Mouse (Mus musculus): ENCODE measurements around the gene Myh3. TPM values are rescaled to one million over a fixed set of nuclear protein-coding genes. Genes with fewer than 3 reads are reported as not detected.

The Myh3 gene
- polyA plus RNA-seq (2015; fragmentation: Nextera tagmentation; extraction: Ambion mirVana) = 1.9 and 40.3 TPM in 2 replicates

DNA sequence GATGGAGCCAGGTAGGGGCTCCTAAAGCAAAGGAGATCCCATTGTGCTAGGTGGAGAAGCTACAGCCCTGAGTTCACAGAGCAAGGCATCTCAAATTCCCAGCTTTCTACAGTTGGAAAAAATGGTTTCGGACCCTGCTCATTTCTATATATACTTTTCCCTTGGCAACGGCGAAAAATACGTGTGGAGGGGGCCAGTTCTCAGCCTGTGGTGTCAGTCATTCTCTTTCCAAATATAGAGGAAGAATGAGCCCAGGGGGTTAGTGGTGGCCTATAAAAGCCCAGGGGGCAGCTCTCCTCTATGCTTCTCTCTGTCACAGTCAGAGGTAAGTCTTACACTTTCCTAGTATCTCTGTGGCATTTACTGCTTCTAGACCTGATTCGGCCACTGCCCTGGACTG is at the start of gene Myh3:
Gene Myh3, plus strand, starts transcription at position 301 of the 400 bp plus-strand sequence.
- no peak within 1 kb of the TSS for H3K9ac ChIP-seq (ENCODE audit: low read length)
- whole genome bisulfite sequencing = 86% methylated on average over 5 of the region's 5 CpGs
- H3K27ac ChIP-seq (ENCODE audit: low read length) = no peak within 1 kb of the TSS
- H3K4me2 ChIP-seq (ENCODE audit: low read depth, low read length) = no peak within 1 kb of the TSS
- ATAC-seq (ENCODE audit: insufficient read depth, low FRiP score) = no peak
- H3K9me3 ChIP-seq (replicated peaks; ENCODE audit: control insufficient read depth, low read length) = no peaks in the 10 kb centered on the region
- no peak within 1 kb of the TSS for H3K4me3 ChIP-seq (replicated peaks; ENCODE audit: low read length)
- H3K27me3 ChIP-seq (ENCODE audit: control insufficient read depth, insufficient read depth, low read length) = no peaks in the 10 kb centered on the region
- H3K36me3 ChIP-seq (ENCODE audit: control insufficient read depth, insufficient read depth, low read length) = no peaks in the 10 kb centered on the region
- H3K4me1 ChIP-seq (ENCODE audit: control insufficient read depth, insufficient read depth, low read length) = peaks cover 6% of the 10 kb centered on the region; the same call in 1 of the 2 replicates

DNA sequence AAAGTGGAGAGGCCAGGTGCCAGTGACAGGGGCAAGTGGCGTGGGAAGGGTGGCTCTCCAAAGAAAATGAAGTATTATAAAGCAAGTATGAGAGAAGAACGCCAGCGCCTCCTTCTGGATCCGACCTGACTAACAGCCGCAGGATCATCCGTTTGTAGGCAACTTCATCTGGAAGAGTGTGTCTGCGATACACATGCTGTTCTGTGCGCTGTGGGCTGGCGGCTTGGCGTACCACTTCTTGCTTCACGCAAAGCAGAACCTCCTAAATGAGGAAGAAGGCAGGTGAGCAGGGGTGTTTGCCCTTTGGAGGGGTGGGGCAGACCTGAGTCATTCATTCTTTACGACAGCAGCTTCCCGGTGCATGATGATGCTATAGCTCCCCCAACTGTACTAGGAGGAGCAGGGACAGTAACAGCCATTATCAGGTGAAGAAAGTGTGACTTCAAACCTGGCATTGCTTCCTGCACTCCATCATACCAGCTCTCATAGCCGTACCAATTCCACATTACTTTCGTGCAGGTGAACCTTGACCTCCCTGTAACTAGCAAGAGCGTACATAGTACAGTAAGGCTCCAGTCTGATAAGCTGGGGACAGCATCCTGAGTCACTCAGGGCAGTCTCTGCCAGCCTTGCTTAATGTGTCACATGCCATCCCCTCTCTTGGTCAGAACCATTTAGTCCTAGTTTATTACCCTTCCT is 47.0 kb upstream of the Myh3 start:
- Histone ChIP-seq H3K4me2 (ENCODE audit: low read depth, low read length) (no peak overlapping the region), H3K36me3 (ENCODE audit: control insufficient read depth, insufficient read depth, low read length) (no peaks in the 10 kb centered on the region), H3K4me3 (replicated peaks; ENCODE audit: low read length) (no peak overlapping the region), H3K27me3 (ENCODE audit: control insufficient read depth, insufficient read depth, low read length) (no peaks in the 10 kb centered on the region), H3K9me3 (replicated peaks; ENCODE audit: control insufficient read depth, low read length) (no peaks in the 10 kb centered on the region), H3K9ac (ENCODE audit: low read length) (no peak overlapping the region), H3K27ac (ENCODE audit: low read length) (no peak overlapping the region), H3K4me1 (ENCODE audit: control insufficient read depth, insufficient read depth, low read length) (no peaks in the 10 kb centered on the region)
- peak; percentile 77 for ATAC-seq (ENCODE audit: insufficient read depth, low FRiP score)
- WGBS = 50% methylated on average over 16 of the region's 16 CpGs

DNA sequence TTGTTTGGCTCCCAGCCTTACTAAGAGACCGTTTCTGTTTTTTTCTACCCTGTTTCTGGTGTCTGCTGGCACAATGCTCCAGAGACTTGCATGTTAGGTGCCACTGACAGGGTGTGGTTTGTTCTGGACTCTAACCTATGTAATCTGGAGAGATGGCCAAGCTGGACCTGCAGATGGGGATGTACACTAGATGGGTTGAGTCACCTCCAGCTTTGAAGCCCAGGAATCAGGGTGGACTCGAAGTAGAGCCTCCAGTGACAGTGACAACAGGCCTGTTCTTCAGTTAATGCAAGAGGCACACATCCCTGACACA is 46.5 kb upstream of the Myh3 start:
- no peak for ATAC-seq (ENCODE audit: insufficient read depth, low FRiP score)
- WGBS = 64% methylated on average over 2 of the region's 2 CpGs

DNA sequence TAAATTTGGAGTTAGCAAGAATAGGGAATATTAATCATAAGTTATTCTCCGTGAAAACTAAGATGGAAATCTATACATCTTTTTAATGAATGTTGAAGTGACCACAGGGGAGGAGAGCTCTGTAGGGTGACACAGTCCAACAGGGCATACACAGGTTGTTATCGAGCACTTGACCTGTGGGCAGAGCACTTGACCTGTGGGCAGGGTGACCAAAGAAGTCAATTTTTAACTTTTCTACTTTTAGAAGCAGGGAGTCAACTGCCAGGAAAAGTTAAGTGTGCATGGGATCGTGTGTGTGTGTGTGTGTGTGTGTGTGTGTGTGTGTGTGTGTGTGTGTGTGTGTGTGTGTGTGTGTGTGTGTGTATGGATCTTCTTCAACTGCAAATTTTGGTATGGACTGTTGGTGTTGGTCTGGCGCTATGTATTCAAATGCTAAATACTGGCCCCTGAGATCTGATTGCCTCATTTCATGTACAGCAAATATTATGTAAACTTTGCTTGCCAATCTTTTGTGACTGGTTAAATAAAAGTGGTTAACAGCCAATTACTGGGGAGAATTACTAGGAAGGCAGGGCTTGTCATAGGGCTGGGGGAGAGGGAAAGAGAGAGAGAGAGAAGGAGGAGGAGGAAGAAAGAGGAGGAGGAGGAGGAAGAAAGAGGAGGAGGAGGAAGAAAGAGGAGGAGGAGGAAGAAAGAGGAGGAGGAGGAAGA is 43.2 kb upstream of the Myh3 start:
- Histone ChIP-seq H3K27me3 (ENCODE audit: control insufficient read depth, insufficient read depth, low read length) (no peaks in the 10 kb centered on the region), H3K27ac (ENCODE audit: low read length) (no peak overlapping the region), H3K4me2 (ENCODE audit: low read depth, low read length) (no peak overlapping the region), H3K4me3 (replicated peaks; ENCODE audit: low read length) (no peak overlapping the region), H3K4me1 (ENCODE audit: control insufficient read depth, insufficient read depth, low read length) (no peaks in the 10 kb centered on the region), H3K9me3 (replicated peaks; ENCODE audit: control insufficient read depth, low read length) (no peaks in the 10 kb centered on the region), H3K36me3 (ENCODE audit: control insufficient read depth, insufficient read depth, low read length) (peaks cover 11% of the 10 kb centered on the region; the same call in 1 of the 2 replicates), H3K9ac (ENCODE audit: low read length) (no peak overlapping the region)
- 60% methylated on average over 4 of the region's 4 CpGs for WGBS
- no peak for ATAC-seq (ENCODE audit: insufficient read depth, low FRiP score)

More for the DNA sequence above, 46.5 kb upstream of the Myh3 start:
- Histone ChIP-seq H3K27ac (ENCODE audit: low read length) (no peak overlapping the region), H3K4me1 (ENCODE audit: control insufficient read depth, insufficient read depth, low read length) (no peaks in the 10 kb centered on the region), H3K4me3 (replicated peaks; ENCODE audit: low read length) (no peak overlapping the region), H3K9me3 (replicated peaks; ENCODE audit: control insufficient read depth, low read length) (no peaks in the 10 kb centered on the region), H3K9ac (ENCODE audit: low read length) (no peak overlapping the region), H3K36me3 (ENCODE audit: control insufficient read depth, insufficient read depth, low read length) (no peaks in the 10 kb centered on the region), H3K27me3 (ENCODE audit: control insufficient read depth, insufficient read depth, low read length) (no peaks in the 10 kb centered on the region), H3K4me2 (ENCODE audit: low read depth, low read length) (no peak overlapping the region)

DNA sequence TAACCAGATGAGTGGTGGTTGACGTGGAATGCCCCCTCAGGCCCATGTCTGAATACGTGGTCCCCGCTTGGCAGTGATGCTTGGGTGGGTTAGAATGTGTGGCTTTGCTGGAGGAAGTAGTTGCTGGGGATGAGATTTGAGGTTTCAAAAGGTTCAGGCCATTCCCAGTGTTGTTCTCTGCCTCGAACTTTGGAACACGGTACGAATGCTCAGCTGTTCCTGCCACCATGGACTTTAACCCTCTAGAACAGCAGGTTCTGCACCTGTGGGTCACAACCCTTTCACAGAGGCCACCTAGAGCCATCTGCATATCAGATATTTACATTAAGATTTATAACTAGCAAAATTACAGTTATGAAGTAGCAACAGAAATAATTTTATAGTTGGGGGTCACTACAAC is 41.9 kb upstream of the Myh3 start:
- Histone ChIP-seq H3K9ac (ENCODE audit: low read length) (no peak overlapping the region), H3K27me3 (ENCODE audit: control insufficient read depth, insufficient read depth, low read length) (no peaks in the 10 kb centered on the region), H3K9me3 (replicated peaks; ENCODE audit: control insufficient read depth, low read length) (no peaks in the 10 kb centered on the region), H3K4me2 (ENCODE audit: low read depth, low read length) (no peak overlapping the region), H3K4me3 (replicated peaks; ENCODE audit: low read length) (no peak overlapping the region), H3K27ac (ENCODE audit: low read length) (no peak overlapping the region), H3K4me1 (ENCODE audit: control insufficient read depth, insufficient read depth, low read length) (no peaks in the 10 kb centered on the region), H3K36me3 (ENCODE audit: control insufficient read depth, insufficient read depth, low read length) (peaks cover 22% of the 10 kb centered on the region)
- WGBS = 91% methylated on average over 6 of the region's 6 CpGs
- no peak for ATAC-seq (ENCODE audit: insufficient read depth, low FRiP score)

DNA sequence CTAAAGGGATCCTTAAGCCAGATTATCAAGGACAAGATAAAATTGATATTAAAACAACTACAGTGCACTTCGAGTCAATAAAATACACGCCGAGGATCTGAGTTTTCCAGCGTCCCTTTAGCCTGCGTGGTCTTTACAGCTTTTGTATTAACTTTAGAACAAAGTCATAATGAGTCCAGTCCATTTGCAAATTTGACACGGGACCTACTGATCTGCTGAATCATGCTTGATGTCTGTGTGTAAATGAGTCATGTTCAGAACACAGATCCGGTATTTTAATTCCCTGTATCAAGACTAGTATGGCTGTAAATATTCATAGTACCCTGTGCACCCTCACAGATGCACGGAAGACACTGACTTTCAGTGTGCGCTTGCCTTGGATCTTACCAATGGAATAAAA is 41.2 kb upstream of the Myh3 start:
- WGBS = 94% methylated on average over 9 of the region's 9 CpGs
- peaks cover 26% of the 10 kb centered on the region for H3K36me3 ChIP-seq (ENCODE audit: control insufficient read depth, insufficient read depth, low read length)
- H3K27me3 ChIP-seq (ENCODE audit: control insufficient read depth, insufficient read depth, low read length) = no peaks in the 10 kb centered on the region
- no peak overlapping the region for H3K9ac ChIP-seq (ENCODE audit: low read length)
- no peak for ATAC-seq (ENCODE audit: insufficient read depth, low FRiP score)
- H3K9me3 ChIP-seq (replicated peaks; ENCODE audit: control insufficient read depth, low read length) = no peaks in the 10 kb centered on the region
- H3K4me3 ChIP-seq (replicated peaks; ENCODE audit: low read length) = no peak overlapping the region
- no peaks in the 10 kb centered on the region for H3K4me1 ChIP-seq (ENCODE audit: control insufficient read depth, insufficient read depth, low read length)
- no peak overlapping the region for H3K4me2 ChIP-seq (ENCODE audit: low read depth, low read length)
- no peak overlapping the region for H3K27ac ChIP-seq (ENCODE audit: low read length)

DNA sequence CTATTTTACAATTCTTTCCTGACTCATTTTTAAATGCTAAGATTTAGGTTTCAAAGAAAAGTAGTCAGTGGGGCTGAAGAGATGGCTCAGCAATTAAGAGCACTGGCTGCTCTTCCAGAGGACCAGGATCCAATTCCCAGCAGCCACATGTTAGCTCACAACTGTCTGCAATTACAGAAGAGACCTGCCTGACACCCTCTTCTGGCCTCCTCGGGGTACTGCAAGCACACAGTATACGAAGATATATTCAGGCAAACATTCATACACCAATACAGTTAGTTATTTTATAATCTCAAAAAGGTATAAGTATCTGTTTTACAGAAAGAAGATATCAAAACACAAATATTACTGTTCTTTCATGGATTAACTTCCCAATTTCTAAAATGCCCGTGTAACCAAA is 38.3 kb upstream of the Myh3 start:
- Histone ChIP-seq H3K9me3 (replicated peaks; ENCODE audit: control insufficient read depth, low read length) (no peaks in the 10 kb centered on the region), H3K4me3 (replicated peaks; ENCODE audit: low read length) (no peak overlapping the region), H3K27me3 (ENCODE audit: control insufficient read depth, insufficient read depth, low read length) (no peaks in the 10 kb centered on the region), H3K4me2 (ENCODE audit: low read depth, low read length) (no peak overlapping the region), H3K4me1 (ENCODE audit: control insufficient read depth, insufficient read depth, low read length) (no peaks in the 10 kb centered on the region), H3K9ac (ENCODE audit: low read length) (no peak overlapping the region), H3K36me3 (ENCODE audit: control insufficient read depth, insufficient read depth, low read length) (peaks cover 26% of the 10 kb centered on the region), H3K27ac (ENCODE audit: low read length) (no peak overlapping the region)
- WGBS = 92% methylated on average over 3 of the region's 3 CpGs
- no peak for ATAC-seq (ENCODE audit: insufficient read depth, low FRiP score)

DNA sequence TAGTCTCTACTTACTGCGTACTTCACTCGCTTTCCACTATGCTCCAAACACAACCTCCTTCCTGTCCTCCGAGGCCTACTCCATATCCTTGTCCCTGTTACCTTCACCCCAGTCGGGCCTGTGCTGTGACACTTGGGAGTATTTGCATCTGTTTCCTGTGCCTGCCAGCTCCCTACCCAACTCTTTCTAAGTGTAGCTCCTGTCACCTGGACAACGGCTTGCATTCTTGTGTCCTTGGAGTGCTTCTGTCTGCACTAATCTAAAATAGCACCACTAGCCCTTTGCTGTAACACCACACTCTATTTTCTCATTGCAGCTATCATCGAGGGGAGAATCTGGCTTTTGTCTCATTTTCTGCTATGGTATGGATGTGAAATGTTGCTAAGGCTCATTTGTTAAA is 37.6 kb upstream of the Myh3 start:
- no peaks in the 10 kb centered on the region for H3K4me1 ChIP-seq (ENCODE audit: control insufficient read depth, insufficient read depth, low read length)
- H3K4me2 ChIP-seq (ENCODE audit: low read depth, low read length) = no peak overlapping the region
- H3K36me3 ChIP-seq (ENCODE audit: control insufficient read depth, insufficient read depth, low read length) = peaks cover 26% of the 10 kb centered on the region
- H3K9ac ChIP-seq (ENCODE audit: low read length) = no peak overlapping the region
- H3K9me3 ChIP-seq (replicated peaks; ENCODE audit: control insufficient read depth, low read length) = no peaks in the 10 kb centered on the region
- no peak for ATAC-seq (ENCODE audit: insufficient read depth, low FRiP score)
- 93% methylated on average over 6 of the region's 6 CpGs for WGBS
- no peaks in the 10 kb centered on the region for H3K27me3 ChIP-seq (ENCODE audit: control insufficient read depth, insufficient read depth, low read length)
- no peak overlapping the region for H3K4me3 ChIP-seq (replicated peaks; ENCODE audit: low read length)
- no peak overlapping the region for H3K27ac ChIP-seq (ENCODE audit: low read length)

DNA sequence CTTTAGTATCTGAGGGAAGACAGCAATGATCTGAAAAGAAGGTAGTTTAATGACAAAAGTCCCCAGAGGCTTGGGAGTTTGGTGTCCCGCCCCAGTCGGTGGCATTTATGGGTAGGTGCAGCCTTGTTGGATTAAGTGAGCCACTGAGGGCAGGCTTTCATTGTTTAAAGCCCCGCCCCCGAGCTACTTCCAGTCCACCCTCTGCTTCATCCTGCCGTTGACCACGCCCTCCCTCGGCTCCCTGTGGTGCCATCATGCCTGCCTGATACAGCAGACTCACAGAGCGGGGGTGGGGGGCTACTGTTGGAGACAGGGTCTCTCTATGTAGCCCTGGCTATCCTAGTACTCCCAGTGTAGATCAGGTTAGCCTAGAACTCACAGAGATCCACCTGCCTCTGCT is 35.1 kb upstream of the Myh3 start:
- H3K9ac ChIP-seq (ENCODE audit: low read length) = no peak overlapping the region
- H3K4me3 ChIP-seq (replicated peaks; ENCODE audit: low read length) = no peak overlapping the region
- no peaks in the 10 kb centered on the region for H3K27me3 ChIP-seq (ENCODE audit: control insufficient read depth, insufficient read depth, low read length)
- no peak overlapping the region for H3K4me2 ChIP-seq (ENCODE audit: low read depth, low read length)
- no peak overlapping the region for H3K27ac ChIP-seq (ENCODE audit: low read length)
- WGBS = 62% methylated on average over 8 of the region's 8 CpGs
- H3K36me3 ChIP-seq (ENCODE audit: control insufficient read depth, insufficient read depth, low read length) = peaks cover 26% of the 10 kb centered on the region
- no peak for ATAC-seq (ENCODE audit: insufficient read depth, low FRiP score)
- no peaks in the 10 kb centered on the region for H3K4me1 ChIP-seq (ENCODE audit: control insufficient read depth, insufficient read depth, low read length)
- no peaks in the 10 kb centered on the region for H3K9me3 ChIP-seq (replicated peaks; ENCODE audit: control insufficient read depth, low read length)
